Mouse (Mus musculus) left cerebral cortex, adult 11 months (tissue): ENCODE data around the gene Gm49601.

Experiments
- DNase-seq: peaks from one replicate; pipeline ENCODE4 v3.0.0; 2022; ENCODE audit warnings: low spot score

Gene Gm49601

GRCm38 (mm10) chr16:18626376-18626878 is at the start of gene Gm49601:
Gene Gm49601 (minus strand): TSS chr16:18626427.
- DNase-seq = peak; percentile 83

GRCm38 (mm10) chr16:18673005-18673404 is 46.8 kb upstream of the Gm49601 start:
- DNase-seq = no peak

DNA sequence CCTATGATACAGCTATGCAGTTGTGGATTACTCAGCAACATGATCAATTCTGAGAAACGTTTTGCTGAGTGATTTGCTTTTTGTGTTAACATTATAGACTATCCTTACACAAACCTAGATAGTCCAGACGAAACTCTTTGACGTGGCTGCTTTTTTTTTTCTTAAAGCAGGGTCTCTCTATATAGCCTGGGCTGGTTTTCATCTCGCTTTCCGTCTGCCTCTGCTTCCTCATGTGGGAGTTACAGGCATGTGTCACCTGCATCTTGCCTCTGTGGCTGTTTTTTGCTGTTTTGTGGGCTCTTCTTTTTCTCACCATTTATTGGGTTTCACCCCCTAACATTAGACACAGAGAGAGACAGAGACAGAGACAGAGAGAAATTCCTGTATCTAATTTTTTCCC is 45.8 kb upstream of the Gm49601 start:
- DNase-seq = no peak

GRCm38 (mm10) chr16:18669914-18670313 is 43.7 kb upstream of the Gm49601 start:
- no peak for DNase-seq

DNA sequence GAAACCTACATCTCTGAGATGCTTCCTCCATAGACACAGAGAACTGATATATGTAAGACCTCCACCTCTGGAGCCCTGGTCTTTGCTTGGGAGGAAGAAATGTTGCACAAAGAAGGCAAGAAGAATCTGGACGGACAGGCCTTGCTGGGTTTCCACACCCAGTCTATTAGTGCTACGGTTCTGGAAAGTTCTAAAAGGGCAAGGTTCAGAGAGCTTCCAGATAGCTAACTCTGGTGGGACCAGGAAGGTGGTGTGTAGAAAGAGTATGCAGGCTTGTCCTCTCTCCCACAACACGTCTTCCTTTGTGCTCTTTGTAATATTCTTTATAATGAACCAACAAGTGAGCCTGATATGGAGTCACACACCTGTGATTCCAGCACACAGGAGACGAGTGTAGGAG is 32.4 kb upstream of the Gm49601 start:
- no peak for DNase-seq

GRCm38 (mm10) chr16:18655372-18656098 is 29.3 kb upstream of the Gm49601 start:
- DNase-seq = no peak

DNA sequence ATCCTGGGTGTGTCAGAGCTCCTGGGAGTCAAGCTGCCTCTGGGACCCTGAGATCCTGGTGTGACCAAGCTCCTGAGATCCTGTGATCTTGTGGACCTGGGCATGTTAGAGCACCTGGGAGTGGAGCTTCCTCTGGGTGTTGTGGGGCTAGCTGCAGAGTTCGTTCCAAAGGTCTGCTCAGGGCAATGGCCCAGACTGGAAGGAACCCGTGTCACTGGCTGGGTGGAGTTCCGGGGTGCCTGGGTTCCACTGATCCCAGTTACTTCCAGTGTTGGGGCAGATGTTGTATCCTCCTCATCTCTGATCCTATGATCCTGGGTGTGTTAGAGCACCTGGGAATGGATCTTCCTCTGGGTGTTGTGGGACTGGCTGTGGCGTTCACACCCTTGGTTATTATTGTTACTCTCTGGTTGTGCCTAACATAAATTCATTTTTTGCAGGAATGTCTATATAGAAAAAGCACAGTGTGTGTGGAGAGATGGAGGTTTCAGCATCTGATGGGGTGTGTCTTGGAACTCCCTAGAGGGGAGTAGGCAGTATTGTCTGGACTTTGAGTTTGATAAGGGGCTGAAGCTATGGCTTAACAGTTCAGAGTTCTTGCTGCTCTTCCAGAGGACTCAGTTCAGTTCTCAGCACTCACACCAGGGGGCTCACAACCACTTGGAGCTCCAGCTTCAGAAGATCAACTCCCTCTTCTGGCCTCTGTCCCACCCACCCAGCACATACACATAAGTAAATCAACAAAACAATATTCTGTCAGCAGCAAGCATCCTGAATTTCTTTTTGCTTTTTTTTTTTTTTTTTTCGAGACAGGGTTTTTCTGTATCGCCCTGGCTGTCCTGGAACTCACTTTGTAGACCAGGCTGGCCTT is 27.3 kb upstream of the Gm49601 start:
- no peak for DNase-seq

DNA sequence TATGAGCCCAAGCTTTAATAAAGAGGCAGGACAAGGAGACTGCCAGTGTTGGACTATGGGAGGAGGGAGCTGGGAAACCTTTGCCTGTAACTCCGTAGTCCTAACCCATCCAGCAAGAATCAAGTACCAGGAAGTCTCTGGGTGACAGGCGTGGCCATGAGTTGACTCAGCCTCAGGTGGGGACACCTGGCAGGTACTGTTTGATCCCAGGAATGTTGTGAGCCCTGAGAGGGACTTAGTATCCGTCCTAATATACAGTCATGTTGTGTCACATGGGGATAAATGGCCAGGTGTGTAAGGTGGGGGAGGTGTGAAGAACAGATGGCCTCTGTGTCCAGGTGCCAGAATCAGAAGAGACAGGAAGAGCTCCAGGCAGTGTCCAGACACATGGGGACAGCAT is 22.9 kb upstream of the Gm49601 start:
- no peak for DNase-seq

DNA sequence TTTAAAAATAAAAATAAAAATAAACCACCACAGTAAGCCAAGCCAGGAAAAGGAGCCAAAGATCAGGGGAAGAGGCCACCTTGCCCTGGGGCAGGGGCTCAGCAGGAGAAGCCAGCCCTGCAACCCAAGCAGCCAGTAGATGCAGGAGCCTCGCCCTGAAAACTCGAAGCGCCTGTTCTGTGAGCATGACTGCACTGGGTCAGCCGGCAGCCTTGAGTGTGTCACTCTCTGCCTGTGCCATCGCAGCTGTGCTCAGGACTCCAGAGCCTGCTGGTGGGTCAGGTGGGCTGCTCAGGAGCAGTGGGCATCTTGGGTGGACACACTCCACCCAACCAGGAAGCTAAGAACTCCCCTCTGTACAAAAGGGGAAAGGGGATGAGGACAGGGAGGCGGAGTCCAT is 19.1 kb upstream of the Gm49601 start:
- DNase-seq = no peak

DNA sequence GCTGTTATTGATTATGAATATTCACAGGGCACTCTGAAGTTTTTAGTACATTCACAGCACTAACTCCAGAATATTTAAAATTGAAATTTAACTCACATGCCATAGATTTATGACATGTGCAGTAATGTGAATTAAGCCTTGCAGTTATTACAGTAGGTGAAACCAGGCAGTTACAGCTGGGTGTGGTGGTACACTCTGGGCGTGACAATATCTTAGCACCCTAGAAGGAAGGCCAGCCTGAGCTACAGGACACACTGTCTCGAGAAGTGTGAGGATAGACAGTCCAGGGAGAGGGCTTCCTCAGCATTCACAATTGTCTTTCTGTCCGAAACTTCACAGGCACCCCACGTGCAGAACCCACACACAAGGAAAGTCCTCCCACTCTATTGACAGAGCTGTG is 18.3 kb upstream of the Gm49601 start:
- DNase-seq = no peak

- no peak for DNase-seq
Observed at GRCm38 (mm10) chr16:18643406-18643998, 17.3 kb upstream of the Gm49601 start.

DNA sequence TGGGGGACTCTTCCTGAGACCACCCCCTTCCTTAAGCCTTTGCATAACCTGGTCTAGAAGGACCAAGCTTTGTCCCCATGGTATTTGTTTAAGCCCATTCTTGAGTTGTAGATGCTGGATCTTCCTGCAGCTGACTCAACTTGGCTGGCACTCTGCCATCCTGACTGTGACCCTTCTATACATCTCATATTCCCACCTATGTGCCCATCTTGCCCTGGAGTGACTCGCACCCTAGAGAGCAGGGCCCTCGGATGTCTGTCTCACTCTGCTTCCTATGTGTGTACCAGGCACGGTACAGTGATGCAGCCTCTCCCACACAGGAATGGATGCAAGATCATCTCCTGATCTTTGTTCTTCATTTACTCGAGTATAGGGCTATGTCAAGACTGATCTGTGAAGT is 16.7 kb upstream of the Gm49601 start:
- DNase-seq = no peak

DNA sequence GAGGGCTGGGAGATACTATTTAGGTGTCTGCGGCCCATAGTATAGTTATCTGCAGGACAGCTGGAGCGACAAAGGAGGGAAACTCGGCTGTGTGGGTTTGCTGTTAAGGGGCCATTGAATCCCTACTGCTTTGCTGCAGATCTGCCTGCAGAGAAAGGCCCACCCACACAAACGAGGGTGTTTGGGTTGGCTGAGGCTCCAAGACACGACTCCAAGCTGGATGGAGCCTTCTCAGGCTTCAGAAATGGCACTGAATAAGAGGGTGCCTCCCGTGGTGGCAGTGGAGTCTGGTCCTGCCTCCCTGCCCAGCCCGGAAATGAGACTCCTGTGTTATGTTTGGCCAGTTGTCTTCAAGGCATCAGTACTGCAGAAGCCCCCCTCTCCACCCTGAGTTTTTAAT is 16.1 kb upstream of the Gm49601 start:
- DNase-seq = peak; percentile 33

DNA sequence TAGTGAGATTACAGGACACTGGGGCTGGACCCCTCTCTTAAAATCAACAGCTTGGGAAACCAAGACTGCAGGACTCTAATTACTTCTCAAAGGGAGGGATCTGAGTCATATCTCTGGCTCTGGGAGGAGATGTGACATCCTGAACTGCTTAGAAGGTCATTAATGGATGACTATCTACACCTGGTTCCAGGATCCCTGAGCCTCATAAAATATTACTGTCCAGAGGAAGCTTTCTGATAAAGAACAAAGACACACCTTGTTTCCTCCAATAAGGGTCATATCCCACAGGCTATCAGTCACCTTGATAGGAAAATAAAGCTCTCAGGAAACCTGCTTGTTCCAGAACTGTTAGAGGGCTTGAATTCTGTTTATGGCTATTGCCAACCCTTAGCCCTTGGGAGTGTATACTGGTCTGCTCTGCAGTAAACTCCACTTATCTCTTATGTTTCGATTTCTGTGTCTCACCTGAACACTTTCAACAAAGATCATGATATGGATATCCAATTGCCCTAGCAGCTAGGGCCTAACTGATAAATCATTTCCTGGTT is 13.2 kb upstream of the Gm49601 start:
- no peak for DNase-seq

DNA sequence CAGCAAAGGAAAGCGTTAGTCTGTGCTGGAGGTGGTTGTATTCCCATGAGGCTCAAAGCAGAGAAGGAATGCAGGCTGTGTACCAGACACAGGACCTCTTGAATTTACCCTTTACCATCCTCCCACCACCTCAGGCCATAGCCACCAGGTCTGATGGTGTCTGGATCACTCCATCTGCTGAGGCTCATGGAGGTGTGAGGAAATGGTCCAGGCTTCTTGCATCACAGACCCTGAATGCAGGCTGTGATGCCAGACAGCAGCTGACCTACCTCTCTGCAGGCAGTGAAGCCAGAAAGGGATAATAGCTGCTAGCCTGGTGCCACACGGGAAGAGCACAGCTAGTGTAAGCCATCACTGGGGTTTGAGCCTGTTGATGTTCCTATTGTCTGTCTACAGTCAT is 12.2 kb upstream of the Gm49601 start:
- no peak for DNase-seq

GRCm38 (mm10) chr16:18636804-18637203 is 10.6 kb upstream of the Gm49601 start:
- DNase-seq = no peak

GRCm38 (mm10) chr16:18636401-18636800 is 10.2 kb upstream of the Gm49601 start:
- no peak for DNase-seq

GRCm38 (mm10) chr16:18633333-18633732 is 7.1 kb upstream of the Gm49601 start:
- no peak for DNase-seq

- DNase-seq = no peak
Observed at GRCm38 (mm10) chr16:18632816-18633215, 6.6 kb upstream of the Gm49601 start.

DNA sequence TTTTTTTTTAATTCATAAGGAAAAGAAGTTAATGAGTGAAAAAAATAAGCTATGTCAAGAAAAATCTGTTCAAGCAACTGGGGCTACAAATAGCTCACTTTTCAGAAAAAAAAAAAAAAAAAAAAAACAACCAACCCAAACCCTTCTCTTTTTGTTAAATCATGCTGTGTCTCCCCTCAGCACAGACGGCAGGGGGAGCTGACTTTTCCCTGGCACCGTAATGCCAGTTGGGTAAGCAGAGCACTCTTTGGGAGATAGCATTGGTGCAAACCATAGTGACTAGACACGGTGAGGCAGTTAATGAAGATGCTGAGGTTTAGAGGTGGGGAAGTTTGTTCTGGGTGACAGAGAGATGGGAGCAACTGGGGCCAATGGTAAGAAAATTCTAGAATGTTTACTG is 5.8 kb upstream of the Gm49601 start:
- DNase-seq = no peak

DNA sequence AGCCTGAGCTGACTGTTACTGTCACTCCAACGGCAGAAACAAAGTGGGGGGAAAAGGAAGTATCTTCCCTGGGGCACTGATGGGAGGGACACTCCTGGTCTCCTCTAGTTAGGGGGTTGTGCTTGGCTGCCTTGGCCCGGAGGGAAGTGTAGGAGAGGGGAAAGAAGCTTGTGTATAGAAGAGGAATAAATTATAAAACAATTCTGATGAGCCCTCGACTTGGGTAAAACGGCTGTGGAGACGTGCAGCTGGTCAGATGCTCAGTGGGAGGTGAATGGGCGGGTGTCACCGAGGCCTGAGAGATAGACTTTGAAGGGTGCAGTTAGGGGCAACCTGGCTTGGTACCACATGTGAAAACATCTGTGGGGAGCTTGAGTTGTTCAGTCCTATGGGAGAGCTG is 4.9 kb upstream of the Gm49601 start:
- DNase-seq = no peak

GRCm38 (mm10) chr16:18630291-18630690 is 4.1 kb upstream of the Gm49601 start:
- no peak for DNase-seq
